Mouse (Mus musculus): ENCODE results near the gene Agap1.

DNA sequence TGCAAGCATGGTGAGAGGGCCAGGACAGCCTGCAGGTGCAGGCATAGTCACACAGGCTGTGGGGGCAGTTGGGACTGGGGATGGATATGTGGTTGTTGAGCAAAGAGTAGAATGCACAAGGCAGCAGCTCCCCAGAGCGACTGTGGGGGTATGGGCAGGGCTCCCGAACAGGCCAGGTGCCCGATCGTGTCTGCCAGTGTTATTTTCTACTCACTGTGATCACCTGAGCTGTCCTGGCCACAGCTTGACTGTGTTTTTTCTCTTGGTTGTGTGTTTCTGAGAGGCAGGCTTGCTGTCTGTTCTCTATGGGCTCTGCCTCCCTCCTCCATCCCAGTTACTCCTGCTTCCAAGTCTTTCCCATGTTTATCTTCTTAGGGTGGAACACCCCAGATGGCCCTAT, 154.2 kb downstream of the Agap1 start:
- TF ChIP-seq POLR2A (IDR thresholded peaks at IDR 0.05; ENCODE audit: control insufficient read depth, extremely low read depth, insufficient read depth, low read length, poor library complexity) (no peak), CTCF (IDR thresholded peaks at IDR 0.05; ENCODE audit: borderline replicate concordance, control insufficient read depth, extremely low read depth, insufficient read depth, low read length, poor library complexity) (no peak)

All from thymus, adult 2 months (tissue).